Mouse (Mus musculus): ENCODE data around the gene Gm10718. TPM values are rescaled to one million over a fixed set of nuclear protein-coding genes. Genes with fewer than 3 reads are reported as not detected.
"Not testable (repeated sequence)": the region's sequence is repeated elsewhere in the genome, so short reads cannot be mapped to it uniquely, and the experiment has no call there.

The Gm10718 gene
- total RNA-seq, 1 experiment = 9.1 TPM

DNA sequence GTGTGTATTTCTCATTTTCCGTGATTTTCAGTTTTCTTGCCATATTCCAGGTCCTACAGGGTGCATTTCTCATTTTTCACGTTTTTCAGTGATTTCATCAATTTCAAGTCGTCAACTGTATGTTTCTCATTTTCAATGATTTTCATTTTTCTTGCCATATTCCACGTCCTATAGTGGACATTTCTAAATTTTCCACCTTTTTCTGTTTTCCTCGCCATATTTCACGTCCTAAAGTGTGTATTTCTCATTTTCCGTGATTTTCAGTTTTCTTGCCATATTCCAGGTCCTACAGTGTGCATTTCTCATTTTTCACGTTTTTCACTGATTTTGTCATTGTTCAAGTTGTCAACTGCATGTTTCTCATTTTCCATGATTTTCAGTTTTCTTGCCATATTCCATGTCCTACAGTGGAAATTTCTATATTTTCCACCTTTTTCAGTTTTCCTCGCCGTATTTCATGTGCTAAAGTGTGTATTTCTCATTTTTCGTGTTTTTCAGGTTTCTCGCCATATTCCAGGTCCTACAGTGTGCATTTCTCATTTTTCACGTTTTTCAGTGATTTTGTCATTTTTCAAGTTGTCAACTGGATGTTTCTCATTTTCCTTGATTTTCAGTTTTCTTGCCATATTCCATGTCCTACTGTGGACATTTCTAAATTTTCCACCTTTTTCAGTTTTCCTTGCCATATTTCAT, 885 bp upstream of the Gm10718 start:
- in situ Hi-C loops (cut with MboI; ENCODE audit: low sequenced_read_pairs in 2 of 2, unreplicated experiment in 2 of 2); H3K4me3 ChIP-seq (ENCODE audit: insufficient read depth in 1 of 2, low read depth in 1 of 2, low read length in 2 of 2, poor library complexity in 1 of 2, severe bottlenecking in 1 of 2); H3K9ac ChIP-seq (ENCODE audit: insufficient read depth, low read depth, low read length, poor library complexity, severe bottlenecking); H3K36me3 ChIP-seq (ENCODE audit: control insufficient read depth, insufficient read depth, low read length, poor library complexity, severe bottlenecking); H3K9me3 ChIP-seq (ENCODE audit: control insufficient read depth, insufficient read depth, low read depth, low read length); DNase-seq (ENCODE audit: low read depth, low spot score); H3K27ac ChIP-seq (ENCODE audit: insufficient read depth, low read depth, low read length, poor library complexity, severe bottlenecking); H3K4me1 ChIP-seq (ENCODE audit: control insufficient read depth in 2 of 2, insufficient read depth in 2 of 2, low read length in 2 of 2, poor library complexity in 1 of 2): not testable (repeated sequence)

DNA sequence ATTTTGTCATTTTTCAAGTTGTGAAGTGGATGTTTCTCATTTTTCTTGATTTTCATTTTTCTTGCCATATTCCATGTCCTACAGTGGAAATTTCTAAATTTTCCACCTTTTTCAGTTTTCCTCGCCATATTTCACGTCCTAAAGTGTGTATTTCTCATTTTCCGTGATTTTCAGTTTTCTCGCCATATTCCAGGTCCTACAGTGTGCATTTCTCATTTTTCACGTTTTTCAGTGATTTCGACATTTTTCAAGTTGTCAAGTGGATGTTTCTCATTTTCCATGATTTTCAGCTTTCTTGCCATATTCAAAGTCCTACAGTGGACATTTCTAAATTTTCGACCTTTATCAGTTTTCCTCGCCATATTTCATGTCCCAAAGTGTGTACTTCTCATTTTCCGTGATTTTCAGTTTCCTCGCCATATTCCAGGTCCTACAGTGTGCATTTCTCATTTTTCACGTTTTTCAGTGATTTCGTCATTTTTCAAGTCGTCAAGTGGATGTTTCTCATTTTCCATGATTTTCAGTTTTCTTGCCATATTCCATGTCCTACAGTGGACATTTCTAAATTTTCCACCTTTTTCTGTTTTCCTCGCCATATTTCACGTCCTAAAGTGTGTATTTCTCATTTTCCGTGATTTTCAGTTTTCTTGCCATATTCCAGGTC, 770 bp downstream of the Gm10718 start:
- in situ Hi-C loops (cut with MboI; ENCODE audit: low sequenced_read_pairs in 2 of 2, unreplicated experiment in 2 of 2); H3K9me3 ChIP-seq (ENCODE audit: control insufficient read depth, insufficient read depth, low read depth, low read length); H3K36me3 ChIP-seq (ENCODE audit: control insufficient read depth, insufficient read depth, low read length, poor library complexity, severe bottlenecking); H3K9ac ChIP-seq (ENCODE audit: insufficient read depth, low read depth, low read length, poor library complexity, severe bottlenecking); H3K4me3 ChIP-seq (ENCODE audit: insufficient read depth in 1 of 2, low read depth in 1 of 2, low read length in 2 of 2, poor library complexity in 1 of 2, severe bottlenecking in 1 of 2); H3K27ac ChIP-seq (ENCODE audit: insufficient read depth, low read depth, low read length, poor library complexity, severe bottlenecking); H3K4me1 ChIP-seq (ENCODE audit: control insufficient read depth in 2 of 2, insufficient read depth in 2 of 2, low read length in 2 of 2, poor library complexity in 1 of 2); DNase-seq (ENCODE audit: low read depth, low spot score): not testable (repeated sequence)

DNA sequence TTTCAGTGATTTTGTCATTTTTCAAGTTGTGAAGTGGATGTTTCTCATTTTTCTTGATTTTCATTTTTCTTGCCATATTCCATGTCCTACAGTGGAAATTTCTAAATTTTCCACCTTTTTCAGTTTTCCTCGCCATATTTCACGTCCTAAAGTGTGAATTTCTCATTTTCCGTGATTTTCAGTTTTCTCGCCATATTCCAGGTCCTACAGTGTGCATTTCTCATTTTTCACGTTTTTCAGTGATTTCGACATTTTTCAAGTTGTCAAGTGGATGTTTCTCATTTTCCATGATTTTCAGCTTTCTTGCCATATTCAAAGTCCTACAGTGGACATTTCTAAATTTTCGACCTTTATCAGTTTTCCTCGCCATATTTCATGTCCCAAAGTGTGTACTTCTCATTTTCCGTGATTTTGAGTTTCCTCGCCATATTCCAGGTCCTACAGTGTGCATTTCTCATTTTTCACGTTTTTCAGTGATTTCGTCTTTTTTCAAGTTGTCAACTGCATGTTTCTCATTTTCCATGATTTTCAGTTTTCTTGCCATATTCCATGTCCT, 1.6 kb downstream of the Gm10718 start, which contains the start of gene Gm10717:
Gene Gm10717 (plus strand): TSS at position 506 of the 556 bp plus-strand sequence.
- H3K27ac ChIP-seq (ENCODE audit: insufficient read depth, low read depth, low read length, poor library complexity, severe bottlenecking); H3K9me3 ChIP-seq (ENCODE audit: control insufficient read depth, insufficient read depth, low read depth, low read length); in situ Hi-C loops (cut with MboI; ENCODE audit: low sequenced_read_pairs in 2 of 2, unreplicated experiment in 2 of 2); H3K9ac ChIP-seq (ENCODE audit: insufficient read depth, low read depth, low read length, poor library complexity, severe bottlenecking); DNase-seq (ENCODE audit: low read depth, low spot score); H3K4me3 ChIP-seq (ENCODE audit: insufficient read depth in 1 of 2, low read depth in 1 of 2, low read length in 2 of 2, poor library complexity in 1 of 2, severe bottlenecking in 1 of 2); H3K36me3 ChIP-seq (ENCODE audit: control insufficient read depth, insufficient read depth, low read length, poor library complexity, severe bottlenecking); H3K4me1 ChIP-seq (ENCODE audit: control insufficient read depth in 2 of 2, insufficient read depth in 2 of 2, low read length in 2 of 2, poor library complexity in 1 of 2): not testable (repeated sequence)

DNA sequence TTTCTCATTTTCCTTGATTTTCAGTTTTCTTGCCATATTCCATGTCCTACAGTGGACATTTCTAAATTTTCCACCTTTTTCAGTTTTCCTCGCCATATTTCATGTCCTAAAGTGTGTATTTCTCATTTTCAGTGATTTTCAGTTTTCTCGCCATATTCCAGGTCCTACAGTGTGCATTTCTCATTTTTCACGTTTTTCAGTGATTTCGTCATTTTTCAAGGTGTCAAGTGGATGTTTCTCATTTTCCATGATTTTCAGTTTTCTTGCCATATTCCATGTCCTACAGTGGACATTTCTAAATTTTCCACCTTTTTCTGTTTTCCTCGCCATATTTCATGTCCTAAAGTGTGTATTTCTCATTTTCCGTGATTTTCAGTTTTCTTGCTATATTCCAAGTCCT, 2.3 kb downstream of the Gm10718 start:
- H3K27ac ChIP-seq (ENCODE audit: insufficient read depth, low read depth, low read length, poor library complexity, severe bottlenecking); H3K4me1 ChIP-seq (ENCODE audit: control insufficient read depth in 2 of 2, insufficient read depth in 2 of 2, low read length in 2 of 2, poor library complexity in 1 of 2); in situ Hi-C loops (cut with MboI; ENCODE audit: low sequenced_read_pairs in 2 of 2, unreplicated experiment in 2 of 2); H3K4me3 ChIP-seq (ENCODE audit: insufficient read depth in 1 of 2, low read depth in 1 of 2, low read length in 2 of 2, poor library complexity in 1 of 2, severe bottlenecking in 1 of 2); H3K9me3 ChIP-seq (ENCODE audit: control insufficient read depth, insufficient read depth, low read depth, low read length); H3K9ac ChIP-seq (ENCODE audit: insufficient read depth, low read depth, low read length, poor library complexity, severe bottlenecking); DNase-seq (ENCODE audit: low read depth, low spot score); H3K36me3 ChIP-seq (ENCODE audit: control insufficient read depth, insufficient read depth, low read length, poor library complexity, severe bottlenecking): not testable (repeated sequence)

DNA sequence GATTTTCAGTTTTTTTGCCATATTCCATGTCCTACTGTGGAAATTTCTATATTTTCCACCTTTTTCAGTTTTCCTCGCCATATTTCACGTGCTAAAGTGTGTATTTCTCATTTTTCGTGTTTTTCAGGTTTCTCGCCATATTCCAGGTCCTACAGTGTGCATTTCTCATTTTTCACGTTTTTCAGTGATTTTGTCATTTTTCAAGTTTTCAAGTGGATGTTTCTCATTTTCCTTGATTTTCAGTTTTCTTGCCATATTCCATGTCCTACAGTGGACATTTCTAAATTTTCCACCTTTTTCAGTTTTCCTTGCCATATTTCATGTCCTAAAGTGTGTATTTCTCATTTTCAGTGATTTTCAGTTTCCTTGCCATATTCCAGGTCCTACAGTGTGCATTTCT, 2.8 kb downstream of the Gm10718 start:
- H3K27ac ChIP-seq (ENCODE audit: insufficient read depth, low read depth, low read length, poor library complexity, severe bottlenecking); H3K4me3 ChIP-seq (ENCODE audit: insufficient read depth in 1 of 2, low read depth in 1 of 2, low read length in 2 of 2, poor library complexity in 1 of 2, severe bottlenecking in 1 of 2); H3K36me3 ChIP-seq (ENCODE audit: control insufficient read depth, insufficient read depth, low read length, poor library complexity, severe bottlenecking); H3K4me1 ChIP-seq (ENCODE audit: control insufficient read depth in 2 of 2, insufficient read depth in 2 of 2, low read length in 2 of 2, poor library complexity in 1 of 2); DNase-seq (ENCODE audit: low read depth, low spot score); H3K9ac ChIP-seq (ENCODE audit: insufficient read depth, low read depth, low read length, poor library complexity, severe bottlenecking); H3K9me3 ChIP-seq (ENCODE audit: control insufficient read depth, insufficient read depth, low read depth, low read length); in situ Hi-C loops (cut with MboI; ENCODE audit: low sequenced_read_pairs in 2 of 2, unreplicated experiment in 2 of 2): not testable (repeated sequence)

DNA sequence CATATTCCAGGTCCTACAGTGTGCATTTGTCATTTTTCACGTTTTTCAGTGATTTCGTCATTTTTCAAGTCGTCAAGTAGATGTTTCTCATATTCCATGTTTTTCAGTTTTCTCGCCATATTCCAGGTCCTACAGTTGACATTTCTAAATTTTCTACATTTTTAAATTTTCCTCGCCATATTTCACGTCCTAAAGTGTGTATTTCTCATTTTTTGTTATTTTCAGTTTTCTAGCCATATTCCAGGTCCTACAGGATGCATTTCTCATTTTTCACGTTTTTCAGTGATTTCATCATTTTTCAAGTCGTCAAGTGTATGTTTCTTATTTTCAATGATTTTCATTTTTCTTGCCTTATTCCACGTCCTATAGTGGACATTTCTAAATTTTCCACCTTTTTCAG, 3.4 kb downstream of the Gm10718 start:
- not testable (repeated sequence) for H3K9ac ChIP-seq (ENCODE audit: insufficient read depth, low read depth, low read length, poor library complexity, severe bottlenecking)

DNA sequence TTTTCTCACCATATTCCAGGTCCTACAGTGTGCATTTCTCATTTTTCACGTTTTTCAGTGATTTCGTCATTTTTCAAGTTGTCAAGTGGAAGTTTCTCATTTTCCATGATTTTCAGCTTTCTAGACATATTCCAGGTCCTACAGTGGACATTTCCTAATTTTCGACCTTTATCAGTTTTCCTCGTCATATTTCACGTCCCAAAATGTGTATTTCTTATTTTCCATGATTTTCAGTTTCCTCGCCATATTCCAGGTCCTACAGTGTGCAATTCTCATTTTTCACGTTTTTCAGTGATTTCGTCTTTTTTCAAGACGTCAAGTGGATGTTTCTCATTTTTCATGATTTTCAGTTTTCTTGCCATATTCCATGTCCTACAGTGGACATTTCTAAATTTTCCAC, 3.9 kb downstream of the Gm10718 start:
- H3K36me3 ChIP-seq (ENCODE audit: control insufficient read depth, insufficient read depth, low read length, poor library complexity, severe bottlenecking); H3K9ac ChIP-seq (ENCODE audit: insufficient read depth, low read depth, low read length, poor library complexity, severe bottlenecking); H3K4me3 ChIP-seq (ENCODE audit: insufficient read depth in 1 of 2, low read depth in 1 of 2, low read length in 2 of 2, poor library complexity in 1 of 2, severe bottlenecking in 1 of 2); in situ Hi-C loops (cut with MboI; ENCODE audit: low sequenced_read_pairs in 2 of 2, unreplicated experiment in 2 of 2); H3K27ac ChIP-seq (ENCODE audit: insufficient read depth, low read depth, low read length, poor library complexity, severe bottlenecking); H3K4me1 ChIP-seq (ENCODE audit: control insufficient read depth in 2 of 2, insufficient read depth in 2 of 2, low read length in 2 of 2, poor library complexity in 1 of 2); H3K9me3 ChIP-seq (ENCODE audit: control insufficient read depth, insufficient read depth, low read depth, low read length); DNase-seq (ENCODE audit: low read depth, low spot score): not testable (repeated sequence)

More for the DNA sequence above, 3.4 kb downstream of the Gm10718 start:
- DNase-seq (ENCODE audit: low read depth, low spot score); H3K4me1 ChIP-seq (ENCODE audit: control insufficient read depth in 2 of 2, insufficient read depth in 2 of 2, low read length in 2 of 2, poor library complexity in 1 of 2); in situ Hi-C loops (cut with MboI; ENCODE audit: low sequenced_read_pairs in 2 of 2, unreplicated experiment in 2 of 2); H3K4me3 ChIP-seq (ENCODE audit: insufficient read depth in 1 of 2, low read depth in 1 of 2, low read length in 2 of 2, poor library complexity in 1 of 2, severe bottlenecking in 1 of 2); H3K36me3 ChIP-seq (ENCODE audit: control insufficient read depth, insufficient read depth, low read length, poor library complexity, severe bottlenecking); H3K9me3 ChIP-seq (ENCODE audit: control insufficient read depth, insufficient read depth, low read depth, low read length); H3K27ac ChIP-seq (ENCODE audit: insufficient read depth, low read depth, low read length, poor library complexity, severe bottlenecking): not testable (repeated sequence)

DNA sequence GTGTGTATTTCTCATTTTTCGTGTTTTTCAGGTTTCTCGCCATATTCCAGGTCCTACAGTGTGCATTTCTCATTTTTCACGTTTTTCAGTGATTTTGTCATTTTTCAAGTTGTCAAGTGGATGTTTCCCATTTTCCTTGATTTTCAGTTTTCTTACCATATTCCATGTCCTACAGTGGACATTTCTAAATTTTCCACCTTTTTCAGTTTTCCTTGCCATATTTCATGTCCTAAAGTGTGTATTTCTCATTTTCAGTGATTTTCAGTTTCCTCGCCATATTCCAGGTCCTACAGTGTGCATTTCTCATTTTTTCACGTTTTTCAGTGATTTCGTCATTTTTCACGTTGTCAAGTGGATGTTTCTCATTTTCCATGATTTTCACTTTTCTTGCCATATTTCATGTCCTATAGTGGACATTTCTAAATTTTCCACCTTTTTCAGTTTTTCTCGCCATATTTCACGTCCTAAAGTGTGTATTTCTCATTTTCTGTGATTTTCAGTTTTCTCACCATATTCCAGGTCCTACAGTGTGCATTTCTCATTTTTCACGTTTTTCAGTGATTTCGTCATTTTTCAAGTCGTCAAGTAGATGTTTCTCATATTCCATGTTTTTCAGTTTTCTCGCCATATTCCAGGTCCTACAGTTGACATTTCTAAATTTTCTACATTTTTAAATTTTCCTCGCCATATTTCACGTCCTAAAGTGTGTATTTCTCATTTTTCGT, 6.1 kb downstream of the Gm10718 start:
- H3K36me3 ChIP-seq (ENCODE audit: control insufficient read depth, insufficient read depth, low read length, poor library complexity, severe bottlenecking); H3K9me3 ChIP-seq (ENCODE audit: control insufficient read depth, insufficient read depth, low read depth, low read length); in situ Hi-C loops (cut with MboI; ENCODE audit: low sequenced_read_pairs in 2 of 2, unreplicated experiment in 2 of 2); DNase-seq (ENCODE audit: low read depth, low spot score); H3K9ac ChIP-seq (ENCODE audit: insufficient read depth, low read depth, low read length, poor library complexity, severe bottlenecking); H3K4me3 ChIP-seq (ENCODE audit: insufficient read depth in 1 of 2, low read depth in 1 of 2, low read length in 2 of 2, poor library complexity in 1 of 2, severe bottlenecking in 1 of 2); H3K4me1 ChIP-seq (ENCODE audit: control insufficient read depth in 2 of 2, insufficient read depth in 2 of 2, low read length in 2 of 2, poor library complexity in 1 of 2); H3K27ac ChIP-seq (ENCODE audit: insufficient read depth, low read depth, low read length, poor library complexity, severe bottlenecking): not testable (repeated sequence)
